Comparison of ENCODE assay signal across 9 mouse cellular contexts in the genomic region with DNA sequence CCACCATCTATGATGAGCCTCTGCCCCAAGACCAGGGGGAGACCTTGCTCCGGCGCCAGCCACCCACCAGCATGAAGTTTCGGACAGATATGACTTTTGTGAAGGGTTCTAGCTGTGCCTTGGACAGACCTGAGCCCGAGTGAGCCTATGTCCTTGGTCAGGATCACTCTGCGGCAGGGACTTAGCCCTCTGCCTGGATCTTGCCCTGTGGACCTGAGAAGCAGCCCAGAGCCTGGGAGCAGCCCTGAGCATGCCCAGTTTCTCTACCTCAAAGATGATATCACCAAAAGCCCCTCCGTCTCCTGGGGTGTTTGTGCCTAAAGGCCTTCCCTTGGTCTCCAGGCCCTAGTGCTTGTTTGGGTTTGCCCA. TPM values are rescaled to one million over a fixed set of nuclear protein-coding genes. Genes with fewer than 3 reads are reported as not detected.
DNase-seq lines count a peak whose midpoint lies in the region; ATAC-seq lines count a peak whose summit lies in the region.
"Had no signal": no experiment of that assay in that cellular context is flagged by ENCODE, and none has a peak within 500 bp of the region (broad histone marks: within the 10 kb centered on the region; RNA-seq: fewer than 3 reads in every experiment).

No protein-coding gene starts in this region.

- peak overlapping the region; percentile 99 for H3K4me2 ChIP-seq in kidney, embryonic 16.5 days (replicated peaks; ENCODE audit: low read depth, low read length)
- peak overlapping the region; percentile 100 for H3K4me2 ChIP-seq in hindbrain, embryonic 16.5 days (ENCODE audit: low read length)
- H3K4me2 ChIP-seq in midbrain, embryonic 16.5 days (ENCODE audit: low read length) = peak overlapping the region; percentile 100

- peak overlapping the region; percentile 76 for H3K9ac ChIP-seq in kidney, embryonic 16.5 days (replicated peaks; ENCODE audit: low read length)
- peak overlapping the region; percentile 91 for H3K9ac ChIP-seq in hindbrain, embryonic 16.5 days (ENCODE audit: low read depth, low read length)
- H3K9ac ChIP-seq in midbrain, embryonic 16.5 days (ENCODE audit: low read depth, low read length) = peak overlapping the region; percentile 89

- peaks cover 12% of the 10 kb centered on the region for H3K4me1 ChIP-seq in kidney, embryonic 16.5 days (ENCODE audit: insufficient read depth, low read length)
- peaks cover 12% of the 10 kb centered on the region for H3K4me1 ChIP-seq in hindbrain, embryonic 16.5 days (ENCODE audit: control insufficient read depth, insufficient read depth, low read depth, low read length)
- H3K4me1 ChIP-seq in midbrain, embryonic 16.5 days (ENCODE audit: control insufficient read depth, insufficient read depth, low read length) = peaks cover 11% of the 10 kb centered on the region

- H3K9me3 ChIP-seq in kidney, embryonic 16.5 days (ENCODE audit: low read length) = no peaks in the 10 kb centered on the region
- H3K9me3 ChIP-seq in hindbrain, embryonic 16.5 days (ENCODE audit: control insufficient read depth, low read length) = no peaks in the 10 kb centered on the region
- no peaks in the 10 kb centered on the region for H3K9me3 ChIP-seq in midbrain, embryonic 16.5 days (replicated peaks; ENCODE audit: control insufficient read depth, low read length, poor library complexity, severe bottlenecking)

- H3K27me3 ChIP-seq in kidney, embryonic 16.5 days (ENCODE audit: insufficient read depth, low read length) = no peaks in the 10 kb centered on the region
- H3K27me3 ChIP-seq in hindbrain, embryonic 16.5 days (replicated peaks; ENCODE audit: control insufficient read depth, insufficient read depth, low read length) = no peaks in the 10 kb centered on the region
- no peaks in the 10 kb centered on the region for H3K27me3 ChIP-seq in midbrain, embryonic 16.5 days (ENCODE audit: control insufficient read depth, insufficient read depth, low read depth, low read length)

- no peak for DNase-seq in kidney, postnatal 10 days
- DNase-seq in layer of hippocampus, postnatal 36 days = no peak
- no peak for DNase-seq in left cerebral cortex, adult 9 months (ENCODE audit: low spot score in 2 of 2)

- H3K4me3 ChIP-seq in kidney, embryonic 16.5 days (ENCODE audit: low read length) = peak overlapping the region; percentile 99
- peak overlapping the region; percentile 85 for H3K4me3 ChIP-seq in hindbrain, embryonic 16.5 days (ENCODE audit: low read length)
- H3K4me3 ChIP-seq in midbrain, embryonic 16.5 days (ENCODE audit: low read depth, low read length) = peak overlapping the region; percentile 97

- WGBS in kidney, embryonic 16.5 days = 65% methylated on average over 6 of the region's 6 CpGs
- 68% methylated on average over 6 of the region's 6 CpGs for WGBS in hindbrain, embryonic 16.5 days
- WGBS in midbrain, embryonic 16.5 days = 59% methylated on average over 6 of the region's 6 CpGs

- peak overlapping the region; percentile 69 for H3K27ac ChIP-seq in kidney, embryonic 16.5 days (ENCODE audit: low read length)
- H3K27ac ChIP-seq in hindbrain, embryonic 16.5 days (ENCODE audit: low read depth, low read length) = peak overlapping the region; percentile 85
- H3K27ac ChIP-seq in midbrain, embryonic 16.5 days (ENCODE audit: low read length) = peak overlapping the region; percentile 87

- H3K36me3 ChIP-seq in kidney, embryonic 16.5 days (ENCODE audit: insufficient read depth, low read length) = peaks cover 46% of the 10 kb centered on the region
- H3K36me3 ChIP-seq in hindbrain, embryonic 16.5 days (ENCODE audit: control insufficient read depth, insufficient read depth, low read length) = peaks cover 29% of the 10 kb centered on the region
- peaks cover 21% of the 10 kb centered on the region for H3K36me3 ChIP-seq in midbrain, embryonic 16.5 days (ENCODE audit: control insufficient read depth, insufficient read depth, low read length)

- peak; percentile 21 for ATAC-seq in kidney, embryonic 16.5 days (ENCODE audit: low FRiP score, low TSS enrichment)
- peak; percentile 6; the same call in 1 of the 2 replicates for ATAC-seq in common myeloid progenitor, adult 5-6 weeks (replicated peaks; ENCODE audit: low read depth, poor library complexity, severe bottlenecking)
- ATAC-seq in hindbrain, embryonic 16.5 days = 0 out of 2 replicates have a peak, but pooled peaks have one; percentile 24
- no peak for ATAC-seq in midbrain, embryonic 16.5 days
- no peak for ATAC-seq in granulocyte monocyte progenitor cell, adult 5-6 weeks (replicated peaks; ENCODE audit: poor library complexity, severe bottlenecking)

RNA-seq across cellular contexts. Expression of a gene that starts 0.5 kb away (rescaled TPM):
- 20.9 and 21.0 TPM in 2 replicates for polyA plus RNA-seq in kidney, embryonic 16.5 days (2015; fragmentation: Nextera tagmentation; extraction: Ambion mirVana)
- 18.4 and 19.0 TPM in 2 replicates for total RNA-seq in common myeloid progenitor, adult 5-6 weeks (2017)
- polyA plus RNA-seq in hindbrain, embryonic 16.5 days (2015; fragmentation: Nextera tagmentation; extraction: Ambion mirVana) = 16.6 and 16.9 TPM in 2 replicates
- 16.1 and 17.0 TPM in 2 replicates for polyA plus RNA-seq in midbrain, embryonic 16.5 days (2015; fragmentation: Nextera tagmentation; extraction: Ambion mirVana)
- total RNA-seq in layer of hippocampus, postnatal 36 days (2021) = 10 to 100 TPM; 10.1 to 10.3 TPM
- total RNA-seq in granulocyte monocyte progenitor cell, adult 5-6 weeks (2014; fragmentation: Nextera tagmentation) = 11.5 and 16.2 TPM in 2 replicates
- 21.3 and 27.2 TPM in 2 replicates for total RNA-seq in granulocyte monocyte progenitor cell, adult 5-6 weeks (2017)

RNA-seq across cellular contexts. Expression of a gene that starts 9.1 kb away (rescaled TPM):
- polyA plus RNA-seq in kidney, embryonic 16.5 days (2015; fragmentation: Nextera tagmentation; extraction: Ambion mirVana) = 7.5 and 8.3 TPM in 2 replicates
- 17.3 and 18.0 TPM in 2 replicates for total RNA-seq in common myeloid progenitor, adult 5-6 weeks (2017)
- 5.9 and 7.6 TPM in 2 replicates for polyA plus RNA-seq in hindbrain, embryonic 16.5 days (2015; fragmentation: Nextera tagmentation; extraction: Ambion mirVana)
- 6.1 and 6.5 TPM in 2 replicates for polyA plus RNA-seq in midbrain, embryonic 16.5 days (2015; fragmentation: Nextera tagmentation; extraction: Ambion mirVana)
- total RNA-seq in layer of hippocampus, postnatal 36 days (2021) = 1 to 10 TPM; 7.0 to 7.2 TPM
- 4.2 and 17.8 TPM in 2 replicates for total RNA-seq in granulocyte monocyte progenitor cell, adult 5-6 weeks (2014; fragmentation: Nextera tagmentation)
- total RNA-seq in granulocyte monocyte progenitor cell, adult 5-6 weeks (2017) = 18.3 and 23.7 TPM in 2 replicates

RNA-seq across cellular contexts. Expression of a gene that starts 18.3 kb away (rescaled TPM):
- polyA plus RNA-seq in kidney, embryonic 16.5 days (2015; fragmentation: Nextera tagmentation; extraction: Ambion mirVana) = 20.7 and 21.4 TPM in 2 replicates
- 3.6 and 4.9 TPM in 2 replicates for total RNA-seq in common myeloid progenitor, adult 5-6 weeks (2017)
- 2.1 and 2.2 TPM in 2 replicates for polyA plus RNA-seq in hindbrain, embryonic 16.5 days (2015; fragmentation: Nextera tagmentation; extraction: Ambion mirVana)
- 1.1 and 1.2 TPM in 2 replicates for polyA plus RNA-seq in midbrain, embryonic 16.5 days (2015; fragmentation: Nextera tagmentation; extraction: Ambion mirVana)
- 1 to 10 TPM; 1.5 to 1.9 TPM for total RNA-seq in layer of hippocampus, postnatal 36 days (2021)
- total RNA-seq in granulocyte monocyte progenitor cell, adult 5-6 weeks (2014; fragmentation: Nextera tagmentation) = 2.8 and 3.1 TPM in 2 replicates
- 3.6 and 4.3 TPM in 2 replicates for total RNA-seq in granulocyte monocyte progenitor cell, adult 5-6 weeks (2017)

RNA-seq across cellular contexts. Expression of a gene that starts 30.5 kb away (rescaled TPM):
- polyA plus RNA-seq in kidney, embryonic 16.5 days (2015; fragmentation: Nextera tagmentation; extraction: Ambion mirVana) = 0.57 and 0.97 TPM in 2 replicates
- 1.4 TPM in 1 of 2 replicates, not detected in the other for total RNA-seq in common myeloid progenitor, adult 5-6 weeks (2017)
- polyA plus RNA-seq in hindbrain, embryonic 16.5 days (2015; fragmentation: Nextera tagmentation; extraction: Ambion mirVana) = 0.36 TPM in 1 of 2 replicates, not detected in the other
- polyA plus RNA-seq in midbrain, embryonic 16.5 days (2015; fragmentation: Nextera tagmentation; extraction: Ambion mirVana) = not detected in 2 replicates
- total RNA-seq in layer of hippocampus, postnatal 36 days (2021) = not detected
- 4.0 and 6.4 TPM in 2 replicates for total RNA-seq in granulocyte monocyte progenitor cell, adult 5-6 weeks (2014; fragmentation: Nextera tagmentation)
- 1.4 and 2.0 TPM in 2 replicates for total RNA-seq in granulocyte monocyte progenitor cell, adult 5-6 weeks (2017)
- total RNA-seq: neutrophil, adult 5-6 weeks had no signal

RNA-seq across cellular contexts. Expression of a gene that starts 37.9 kb away (rescaled TPM):
- 293 and 321 TPM in 2 replicates for polyA plus RNA-seq in kidney, embryonic 16.5 days (2015; fragmentation: Nextera tagmentation; extraction: Ambion mirVana)
- 316 and 327 TPM in 2 replicates for total RNA-seq in common myeloid progenitor, adult 5-6 weeks (2017)
- polyA plus RNA-seq in hindbrain, embryonic 16.5 days (2015; fragmentation: Nextera tagmentation; extraction: Ambion mirVana) = 246 and 265 TPM in 2 replicates
- 247 and 263 TPM in 2 replicates for polyA plus RNA-seq in midbrain, embryonic 16.5 days (2015; fragmentation: Nextera tagmentation; extraction: Ambion mirVana)
- 100 to 1,000 TPM; 122 to 123 TPM for total RNA-seq in layer of hippocampus, postnatal 36 days (2021)
- total RNA-seq in granulocyte monocyte progenitor cell, adult 5-6 weeks (2014; fragmentation: Nextera tagmentation) = 246 and 253 TPM in 2 replicates
- 262 and 283 TPM in 2 replicates for total RNA-seq in granulocyte monocyte progenitor cell, adult 5-6 weeks (2017)

Comparison
In these comparisons a context has a peak if more than half of its experiments do, and no peak if none do; other contexts are left out.
1. ATAC-seq: peak in kidney, embryonic 16.5 days (single experiment), common myeloid progenitor, adult 5-6 weeks (single experiment) and hindbrain, embryonic 16.5 days (single experiment); none in midbrain, embryonic 16.5 days (single experiment) and granulocyte monocyte progenitor cell, adult 5-6 weeks (single experiment).
2. Peak in every context shown above with its lines, with median percentiles within 50 percentile points of each other: H3K27ac ChIP-seq, H3K4me2 ChIP-seq, H3K4me3 ChIP-seq and H3K9ac ChIP-seq.